18 mouse cellular contexts compared by ENCODE assay signal in genomic region chr9:90838184-90838926, GRCm38 (mm10).
DNase-seq lines count a peak whose midpoint lies in the region; ATAC-seq and TF ChIP-seq lines count a peak whose summit lies in the region.
"Had no signal": no experiment of that assay in that cellular context is flagged by ENCODE, and none has a peak within 500 bp of the region (broad histone marks: within the 10 kb centered on the region; RNA-seq: fewer than 3 reads in every experiment).

No protein-coding gene starts in this region.

- no peak for ATAC-seq in forebrain, postnatal 0 days
- peak; percentile 45 for ATAC-seq in forebrain, embryonic 14.5 days
- ATAC-seq in hindbrain, embryonic 14.5 days (ENCODE audit: low FRiP score), result no peak
- ATAC-seq: hindbrain, postnatal 0 days had no signal

- peaks cover 64% of the 10 kb centered on the region for H3K4me1 ChIP-seq in forebrain, embryonic 10.5 days
- no peaks in the 10 kb centered on the region for H3K4me1 ChIP-seq in forebrain, postnatal 0 days (ENCODE audit: insufficient read depth)
- H3K4me1 ChIP-seq in forebrain, embryonic 14.5 days (ENCODE audit: control insufficient read depth, insufficient read depth, low read length), result no peaks in the 10 kb centered on the region
- H3K4me1 ChIP-seq in hindbrain, embryonic 14.5 days (replicated peaks; ENCODE audit: control insufficient read depth, insufficient read depth, low read length), result no peaks in the 10 kb centered on the region
- H3K4me1 ChIP-seq: heart, embryonic 12.5 days; hindbrain, embryonic 12.5 days had no signal

- TF ChIP-seq CTCF in forebrain, postnatal 0 days (IDR thresholded peaks at IDR 0.05; ENCODE audit: low read depth), result no peak
- TF ChIP-seq CTCF in brain, embryonic 14.5 days (IDR thresholded peaks at IDR 0.05; ENCODE audit: borderline replicate concordance, extremely low read depth, insufficient read depth, insufficient read length), result no peak

- no peak for TF ChIP-seq POLR2A in brain, embryonic 14.5 days (IDR thresholded peaks at IDR 0.05; ENCODE audit: borderline replicate concordance, extremely low read depth, insufficient read depth, insufficient read length, poor library complexity, severe bottlenecking)

- H3K4me3 ChIP-seq in forebrain, embryonic 10.5 days, result no peak overlapping the region; the same call in 1 of the 2 replicates
- H3K4me3 ChIP-seq in forebrain, postnatal 0 days (ENCODE audit: low read depth, low read length), result no peak overlapping the region
- H3K4me3 ChIP-seq in forebrain, embryonic 14.5 days (ENCODE audit: low read depth, low read length), result no peak overlapping the region
- H3K4me3 ChIP-seq in hindbrain, embryonic 14.5 days (replicated peaks; ENCODE audit: low read length), result no peak overlapping the region
- H3K4me3 ChIP-seq: heart, adult 2 months; heart, embryonic 12.5 days; hindbrain, embryonic 12.5 days had no signal

- no peak for DNase-seq in forebrain, embryonic 10.5 days (ENCODE audit: extremely low spot score, low spot score)
- DNase-seq in forebrain, postnatal 0 days, result no peak
- peak; percentile 64 for DNase-seq in brain, embryonic 14.5 days (ENCODE audit: low read depth)
- DNase-seq in forebrain, embryonic 14.5 days (ENCODE audit: low spot score), result peak; percentile 40
- DNase-seq in adrenal gland, adult 18-20 months (ENCODE audit: low spot score in 2 of 2), result no peak
- no peak for DNase-seq in urinary bladder, postnatal 25 days (ENCODE audit: low spot score)
- DNase-seq in hindbrain, embryonic 14.5 days (ENCODE audit: low spot score), result no peak
- DNase-seq: adrenal gland, postnatal 10 days; cerebellum, adult 11-12 months; cerebellum, adult 9-11 months; gastrocnemius, postnatal 14 days; heart, adult 2 months; heart, postnatal 36 days; kidney, adult 11 months; kidney, adult 9 months had no signal

- 39% methylated on average over 6 of the region's 6 CpGs for WGBS in forebrain, embryonic 10.5 days
- WGBS in forebrain, postnatal 0 days, result 14% methylated on average over 6 of the region's 6 CpGs
- WGBS in forebrain, embryonic 14.5 days, result 2% methylated on average over 6 of the region's 6 CpGs
- WGBS in hindbrain, embryonic 14.5 days, result 48% methylated on average over 6 of the region's 6 CpGs

- no peaks in the 10 kb centered on the region for H3K9me3 ChIP-seq in forebrain, embryonic 10.5 days
- no peaks in the 10 kb centered on the region for H3K9me3 ChIP-seq in forebrain, postnatal 0 days (ENCODE audit: low read length)
- H3K9me3 ChIP-seq in forebrain, embryonic 14.5 days (replicated peaks; ENCODE audit: control insufficient read depth, low read length), result no peaks in the 10 kb centered on the region
- H3K9me3 ChIP-seq in hindbrain, embryonic 14.5 days (ENCODE audit: control insufficient read depth, low read length), result no peaks in the 10 kb centered on the region
- H3K9me3 ChIP-seq: heart, embryonic 12.5 days; hindbrain, embryonic 12.5 days had no signal

- peak overlapping the region; percentile 58 for H3K27ac ChIP-seq in forebrain, embryonic 10.5 days
- no peak overlapping the region for H3K27ac ChIP-seq in forebrain, postnatal 0 days (ENCODE audit: low read depth, low read length)
- H3K27ac ChIP-seq in forebrain, embryonic 14.5 days (ENCODE audit: low read depth, low read length), result no peak overlapping the region
- H3K27ac ChIP-seq in hindbrain, embryonic 14.5 days, result no peak overlapping the region
- H3K27ac ChIP-seq: heart, adult 2 months; hindbrain, embryonic 12.5 days; hindbrain, postnatal 0 days had no signal

- no peaks in the 10 kb centered on the region for H3K36me3 ChIP-seq in forebrain, embryonic 10.5 days (replicated peaks)
- no peaks in the 10 kb centered on the region for H3K36me3 ChIP-seq in forebrain, postnatal 0 days (ENCODE audit: insufficient read depth)
- no peaks in the 10 kb centered on the region for H3K36me3 ChIP-seq in forebrain, embryonic 14.5 days (ENCODE audit: control insufficient read depth, insufficient read depth, low read length)
- H3K36me3 ChIP-seq in hindbrain, embryonic 14.5 days (replicated peaks; ENCODE audit: control insufficient read depth, insufficient read depth), result no peaks in the 10 kb centered on the region
- H3K36me3 ChIP-seq: heart, embryonic 12.5 days; hindbrain, embryonic 12.5 days had no signal

- H3K4me2 ChIP-seq in forebrain, postnatal 0 days (ENCODE audit: low read depth), result no peak overlapping the region
- no peak overlapping the region for H3K4me2 ChIP-seq in forebrain, embryonic 14.5 days (ENCODE audit: low read length)
- no peak overlapping the region for H3K4me2 ChIP-seq in hindbrain, embryonic 14.5 days (replicated peaks)
- H3K4me2 ChIP-seq: heart, embryonic 12.5 days; hindbrain, embryonic 12.5 days had no signal

- no peak overlapping the region for H3K9ac ChIP-seq in forebrain, postnatal 0 days
- H3K9ac ChIP-seq in forebrain, embryonic 14.5 days (ENCODE audit: low read length), result no peak overlapping the region
- H3K9ac ChIP-seq in hindbrain, embryonic 14.5 days, result no peak overlapping the region
- H3K9ac ChIP-seq: heart, embryonic 12.5 days; hindbrain, embryonic 12.5 days had no signal

- no peaks in the 10 kb centered on the region for H3K27me3 ChIP-seq in forebrain, embryonic 10.5 days (ENCODE audit: poor library complexity, severe bottlenecking)
- no peaks in the 10 kb centered on the region for H3K27me3 ChIP-seq in forebrain, postnatal 0 days (ENCODE audit: insufficient read depth, low read length)
- H3K27me3 ChIP-seq in forebrain, embryonic 14.5 days (replicated peaks; ENCODE audit: control insufficient read depth, insufficient read depth, low read length), result no peaks in the 10 kb centered on the region
- no peaks in the 10 kb centered on the region for H3K27me3 ChIP-seq in hindbrain, embryonic 14.5 days (ENCODE audit: control insufficient read depth, insufficient read depth, low read length)
- H3K27me3 ChIP-seq: heart, embryonic 12.5 days; hindbrain, embryonic 12.5 days had no signal

Comparison
In these comparisons a context has a peak if more than half of its experiments do, and no peak if none do; other contexts are left out.
1. DNase-seq: peak in brain, embryonic 14.5 days (single experiment) and forebrain, embryonic 14.5 days (single experiment); none in forebrain, embryonic 10.5 days (single experiment), forebrain, postnatal 0 days (single experiment), adrenal gland, adult 18-20 months (0 of 2), urinary bladder, postnatal 25 days (single experiment) and hindbrain, embryonic 14.5 days (single experiment).